Mouse (Mus musculus) neural tube, embryonic 14.5 days (tissue): Measurements from ENCODE around the gene Apobec1. TPM values are rescaled to one million over a fixed set of nuclear protein-coding genes. Genes with fewer than 3 reads are reported as not detected.
"Not testable (repeated sequence)": the region's sequence is repeated elsewhere in the genome, so short reads cannot be mapped to it uniquely, and the experiment has no call there.

Source experiments
- ATAC-seq: fragments of 200-750 bp; cut with Nextera tagmentation; 2 replicates; pipeline ENCODE4 v1.8.0; 2017; ENCODE audit warnings: low read depth, mild to moderate bottlenecking, moderate TSS enrichment, moderate library complexity
- H3K27ac ChIP-seq: fragments of 300-500 bp; sonication (generic); 2 replicates; pipeline ENCODE4 v1.5.1; 2014; ENCODE audit warnings: low read depth, mild to moderate bottlenecking, control low read depth, low read length, moderate library complexity, mixed read lengths
- H3K27me3 ChIP-seq: fragments of 300-500 bp; sonication (generic); 2 replicates; pipeline ENCODE4 v1.6.1; 2014; ENCODE audit warnings: low read length; ENCODE audit not compliant: control insufficient read depth, insufficient read depth
- H3K36me3 ChIP-seq: fragments of 300-500 bp; sonication (generic); 2 replicates; pipeline ENCODE4 v1.6.1; 2014; ENCODE audit warnings: low read length, mixed read lengths; ENCODE audit not compliant: control insufficient read depth, insufficient read depth
- H3K4me1 ChIP-seq: fragments of 300-500 bp; sonication (generic); 2 replicates; pipeline ENCODE4 v1.6.1; 2014; ENCODE audit warnings: low read length; ENCODE audit not compliant: control insufficient read depth, insufficient read depth
- H3K4me2 ChIP-seq: fragments of 300-500 bp; sonication (generic); 2 replicates; pipeline ENCODE4 v1.6.1; 2014; ENCODE audit warnings: mild to moderate bottlenecking, low read depth, low read length, control low read depth
- H3K4me3 ChIP-seq: fragments of 300-500 bp; sonication (generic); 2 replicates; pipeline ENCODE4 v1.5.1; 2014; ENCODE audit warnings: low read depth, low read length, control low read depth, mixed read lengths
- H3K9ac ChIP-seq: fragments of 300-500 bp; sonication (generic); replicated peaks from 2 replicates; pipeline ENCODE4 v1.6.1; 2014; ENCODE audit warnings: low read depth, mild to moderate bottlenecking, control low read depth, low read length, mixed read lengths
- H3K9me3 ChIP-seq: fragments of 300-500 bp; sonication (generic); 2 replicates; pipeline ENCODE4 v1.6.1; 2016; ENCODE audit warnings: low read length; ENCODE audit not compliant: control insufficient read depth
- WGBS: fragments of 180-500 bp; shearing (Covaris S2); extraction: QIAGEN DNeasy Blood & Tissue Kit; methylation state at CpG from one replicate; pipeline ENCODE4 v1.1.7; 2014; 5-methylcytosine and 5-hydroxymethylcytosine counted together
- polyA plus RNA-seq: library from polyadenylated mRNA; unstranded; fragments of >200 nt; fragmentation: Nextera tagmentation; extraction: Ambion mirVana; gene quantifications from 2 replicates; pipeline ENCODE4 v1.2.1, GENCODE M21; 2014

Gene Apobec1
- polyA plus RNA-seq, 1 experiment from 2014 or later = 1.1 TPM

- 83% methylated on average over 1 of the region's 1 CpGs for WGBS
Measured at GRCm38 (mm10) chr6:122575037-122575436, 27.2 kb downstream of the Apobec1 start.

GRCm38 (mm10) chr6:122571617-122571959 lies 30.7 kb downstream of the Apobec1 start:
- H3K27me3 ChIP-seq = no peaks in the 10 kb centered on the region
- 92% methylated on average over 3 of the region's 3 CpGs for WGBS
- no peaks in the 10 kb centered on the region for H3K9me3 ChIP-seq
- H3K4me3 ChIP-seq = no peak overlapping the region
- ATAC-seq = no peak
- H3K36me3 ChIP-seq = no peaks in the 10 kb centered on the region
- H3K9ac ChIP-seq = no peak overlapping the region
- no peaks in the 10 kb centered on the region for H3K4me1 ChIP-seq
- no peak overlapping the region for H3K4me2 ChIP-seq
- H3K27ac ChIP-seq = no peak overlapping the region

More at GRCm38 (mm10) chr6:122575037-122575436, 27.2 kb downstream of the Apobec1 start:
- not testable (repeated sequence) for H3K9me3 ChIP-seq, H3K36me3 ChIP-seq, H3K4me1 ChIP-seq, H3K9ac ChIP-seq, H3K27me3 ChIP-seq, ATAC-seq, H3K4me2 ChIP-seq, H3K4me3 ChIP-seq, H3K27ac ChIP-seq

- H3K27ac ChIP-seq = no peak overlapping the region; the same call in 1 of the 2 replicates
- ATAC-seq = no peak
Measured at GRCm38 (mm10) chr6:122570695-122571616, 31.3 kb downstream of the Apobec1 start.

GRCm38 (mm10) chr6:122569762-122570161 lies 32.5 kb downstream of the Apobec1 start:
- 0 out of 2 replicates have a peak overlapping the region, but pooled peaks have one; percentile 2 for H3K27ac ChIP-seq
- no peak overlapping the region for H3K4me3 ChIP-seq
- peak; percentile 35; the same call in 1 of the 2 replicates for ATAC-seq

More at GRCm38 (mm10) chr6:122570695-122571616, 31.3 kb downstream of the Apobec1 start:
- Histone ChIP-seq H3K36me3 (no peaks in the 10 kb centered on the region), H3K4me2 (no peak overlapping the region), H3K9me3 (no peaks in the 10 kb centered on the region), H3K4me1 (no peaks in the 10 kb centered on the region), H3K9ac (no peak overlapping the region), H3K4me3 (no peak overlapping the region), H3K27me3 (no peaks in the 10 kb centered on the region)
- WGBS = 77% methylated on average over 8 of the region's 8 CpGs

GRCm38 (mm10) chr6:122569113-122569512 lies 33.1 kb downstream of the Apobec1 start:
- 44% methylated on average over 5 of the region's 5 CpGs for WGBS
- peak; percentile 29; the same call in 1 of the 2 replicates for ATAC-seq

More at GRCm38 (mm10) chr6:122569762-122570161, 32.5 kb downstream of the Apobec1 start:
- Histone ChIP-seq H3K36me3 (no peaks in the 10 kb centered on the region), H3K4me2 (no peak overlapping the region), H3K9me3 (no peaks in the 10 kb centered on the region), H3K27me3 (no peaks in the 10 kb centered on the region), H3K9ac (no peak overlapping the region), H3K4me1 (no peaks in the 10 kb centered on the region)
- 45% methylated on average over 1 of the region's 1 CpGs for WGBS

GRCm38 (mm10) chr6:122565070-122565784 lies 37.0 kb downstream of the Apobec1 start:
- WGBS = 90% methylated on average over 9 of the region's 9 CpGs
- Histone ChIP-seq H3K36me3 (no peaks in the 10 kb centered on the region), H3K27me3 (no peaks in the 10 kb centered on the region), H3K9me3 (no peaks in the 10 kb centered on the region), H3K4me3 (no peak overlapping the region), H3K9ac (no peak overlapping the region), H3K4me1 (no peaks in the 10 kb centered on the region), H3K4me2 (no peak overlapping the region), H3K27ac (no peak overlapping the region)
- no peak for ATAC-seq

More at GRCm38 (mm10) chr6:122569113-122569512, 33.1 kb downstream of the Apobec1 start:
- no peak overlapping the region for H3K27ac ChIP-seq
- H3K9ac ChIP-seq = no peak overlapping the region
- no peak overlapping the region for H3K4me2 ChIP-seq
- no peaks in the 10 kb centered on the region for H3K27me3 ChIP-seq
- no peaks in the 10 kb centered on the region for H3K4me1 ChIP-seq
- no peaks in the 10 kb centered on the region for H3K36me3 ChIP-seq
- H3K4me3 ChIP-seq = no peak overlapping the region
- H3K9me3 ChIP-seq = no peaks in the 10 kb centered on the region

- no peaks in the 10 kb centered on the region for H3K27me3 ChIP-seq
- no peak overlapping the region for H3K27ac ChIP-seq
- WGBS = 6% methylated on average over 6 of the region's 6 CpGs
- H3K9me3 ChIP-seq = no peaks in the 10 kb centered on the region
- H3K4me2 ChIP-seq = peak overlapping the region; percentile 6; the same call in 1 of the 2 replicates
- H3K4me3 ChIP-seq = no peak overlapping the region
- H3K36me3 ChIP-seq = no peaks in the 10 kb centered on the region
- peak; percentile 45 for ATAC-seq
- no peak overlapping the region for H3K9ac ChIP-seq
- no peaks in the 10 kb centered on the region for H3K4me1 ChIP-seq
Measured at GRCm38 (mm10) chr6:122562463-122562862, 39.8 kb downstream of the Apobec1 start.

- 79% methylated on average over 20 of the region's 20 CpGs for WGBS
- no peaks in the 10 kb centered on the region for H3K36me3 ChIP-seq
- no peaks in the 10 kb centered on the region for H3K27me3 ChIP-seq
- no peak overlapping the region for H3K27ac ChIP-seq
- no peak overlapping the region for H3K9ac ChIP-seq
- H3K4me3 ChIP-seq = no peak overlapping the region
- no peak overlapping the region for H3K4me2 ChIP-seq
- H3K9me3 ChIP-seq = no peaks in the 10 kb centered on the region
- ATAC-seq = peak; percentile 18
- H3K4me1 ChIP-seq = no peaks in the 10 kb centered on the region
Measured at GRCm38 (mm10) chr6:122561005-122561404, 41.2 kb downstream of the Apobec1 start.
